Mouse (Mus musculus) urinary bladder, postnatal 10 days (tissue): Measurements from ENCODE around the gene Gcfc2.

Source experiments
- DNase-seq: peaks from one replicate; pipeline ENCODE4 v3.0.0; 2022; ENCODE audit warnings: low spot score

Gene Gcfc2

GRCm38 (mm10) chr6:81979286-81979685 is 55.8 kb downstream of the Gcfc2 start:
- DNase-seq: no peak

GRCm38 (mm10) chr6:81986171-81986570 is 62.7 kb downstream of the Gcfc2 start:
- no peak for DNase-seq

GRCm38 (mm10) chr6:81986599-81986998 is 63.1 kb downstream of the Gcfc2 start:
- DNase-seq: no peak

- peak; percentile 54 for DNase-seq
Measured at GRCm38 (mm10) chr6:81987010-81987409, 63.5 kb downstream of the Gcfc2 start.

- DNase-seq: no peak
Measured at GRCm38 (mm10) chr6:81987580-81987979, 64.1 kb downstream of the Gcfc2 start.

GRCm38 (mm10) chr6:81988341-81988740 is 64.9 kb downstream of the Gcfc2 start:
- no peak for DNase-seq

GRCm38 (mm10) chr6:81990049-81990810 is 66.8 kb downstream of the Gcfc2 start:
- DNase-seq: no peak
